ENCODE assay signal across 11 mouse cellular contexts in the genomic region with DNA sequence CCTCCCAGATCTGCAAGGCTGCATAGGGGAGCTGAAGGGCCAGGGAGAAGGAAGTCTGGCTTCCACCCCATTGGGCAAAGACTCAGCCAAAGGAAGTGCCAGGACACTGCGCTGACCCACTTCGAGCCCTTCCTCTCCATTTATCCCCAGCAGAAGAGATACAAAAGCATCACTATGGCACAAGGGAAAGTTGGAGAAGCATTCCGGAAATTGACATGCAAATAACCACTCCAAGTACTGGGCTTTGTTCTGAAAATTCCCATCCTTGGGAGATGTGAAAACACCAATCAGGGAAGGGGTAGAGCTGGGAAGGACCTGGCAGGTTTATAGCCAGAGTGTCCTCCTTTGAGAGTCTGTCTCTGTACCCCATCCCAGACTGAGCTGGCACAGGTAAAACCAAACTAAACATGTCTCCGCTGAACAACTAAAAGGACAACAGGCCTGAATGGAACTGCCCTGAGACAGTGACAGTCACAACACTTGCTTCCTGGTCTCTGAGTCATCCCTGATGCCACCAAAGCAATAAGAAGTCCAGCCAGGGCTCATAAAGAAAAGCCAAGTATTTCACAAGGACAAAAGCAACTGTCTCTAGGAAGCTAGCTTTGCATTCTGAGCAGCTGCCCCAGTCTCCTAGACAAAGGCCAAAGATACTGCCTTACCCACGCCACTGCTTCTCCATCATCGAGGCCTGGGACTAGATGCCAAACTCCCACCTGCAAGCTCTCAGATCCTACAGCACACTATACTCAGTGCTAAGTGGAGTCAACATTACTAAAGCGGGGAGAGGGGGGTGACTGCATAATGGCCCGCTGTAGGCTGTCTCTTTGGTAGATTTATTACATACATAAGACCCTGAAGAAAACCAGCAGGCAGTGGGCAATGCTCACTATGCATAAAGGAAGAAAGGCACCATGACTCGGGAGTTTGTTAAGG.
DNase-seq lines count a peak whose midpoint lies in the region; ATAC-seq and TF ChIP-seq lines count a peak whose summit lies in the region.
"Had no signal": no experiment of that assay in that cellular context is flagged by ENCODE, and none has a peak within 500 bp of the region (broad histone marks: within the 10 kb centered on the region; RNA-seq: fewer than 3 reads in every experiment).

No protein-coding gene starts in this region.

- no peak overlapping the region for H3K9ac ChIP-seq in ES-E14 (ENCODE audit: insufficient read depth, low read depth, low read length, poor library complexity, severe bottlenecking)
- H3K9ac ChIP-seq in hindbrain, embryonic 12.5 days, result no peak overlapping the region
- no peak overlapping the region for H3K9ac ChIP-seq in midbrain, embryonic 13.5 days (replicated peaks)
- no peak overlapping the region for H3K9ac ChIP-seq in lung, postnatal 0 days (replicated peaks; ENCODE audit: low read depth)
- H3K9ac ChIP-seq: forebrain, embryonic 15.5 days had no signal

- in situ Hi-C loops in ES-E14 (cut with MboI; ENCODE audit: low sequenced_read_pairs in 2 of 2, unreplicated experiment in 2 of 2), result no loop called here

- no peaks in the 10 kb centered on the region for H3K27me3 ChIP-seq in hindbrain, embryonic 12.5 days
- H3K27me3 ChIP-seq in midbrain, embryonic 13.5 days, result no peaks in the 10 kb centered on the region
- no peaks in the 10 kb centered on the region for H3K27me3 ChIP-seq in lung, postnatal 0 days (replicated peaks; ENCODE audit: insufficient read depth, low read length)

- intact Hi-C loops in gastrocnemius, adult 2 months (cut with DNase I), result no loop called here

- no peak for TF ChIP-seq CTCF in gastrocnemius, adult 2 months (IDR thresholded peaks at IDR 0.05)
- no peak for TF ChIP-seq CTCF in lung, postnatal 0 days (IDR thresholded peaks at IDR 0.05)

- H3K4me1 ChIP-seq in ES-E14 (ENCODE audit: control insufficient read depth in 2 of 2, insufficient read depth in 2 of 2, low read length in 2 of 2, poor library complexity in 1 of 2), result 0 out of 4 replicates have a peak, but pooled peaks cover 0 to 1% of the 10 kb centered on the region in 2 experiments
- H3K4me1 ChIP-seq in hindbrain, embryonic 12.5 days, result peaks cover 18% of the 10 kb centered on the region
- H3K4me1 ChIP-seq in midbrain, embryonic 13.5 days (replicated peaks), result peaks cover 34% of the 10 kb centered on the region
- H3K4me1 ChIP-seq in lung, postnatal 0 days (ENCODE audit: insufficient read depth, low read depth, low read length), result no peaks in the 10 kb centered on the region

- no peak overlapping the region for H3K4me3 ChIP-seq in ES-E14 (ENCODE audit: insufficient read depth in 1 of 2, low read depth in 1 of 2, low read length in 2 of 2, poor library complexity in 1 of 2, severe bottlenecking in 1 of 2)
- no peak overlapping the region for H3K4me3 ChIP-seq in hindbrain, embryonic 12.5 days
- no peak overlapping the region for H3K4me3 ChIP-seq in midbrain, embryonic 13.5 days (replicated peaks)
- no peak overlapping the region for H3K4me3 ChIP-seq in gastrocnemius, adult 2 months
- no peak overlapping the region for H3K4me3 ChIP-seq in lung, postnatal 0 days (ENCODE audit: low read depth, low read length)
- H3K4me3 ChIP-seq: forebrain, embryonic 15.5 days had no signal

- peak; percentile 53; the same call in 1 of the 2 replicates for ATAC-seq in hindbrain, embryonic 12.5 days (ENCODE audit: low FRiP score)
- peak; percentile 34; the same call in 1 of the 2 replicates for ATAC-seq in midbrain, embryonic 13.5 days
- ATAC-seq in lung, postnatal 0 days, result no peak
- ATAC-seq: forebrain, embryonic 15.5 days; inflammation-experienced regulatory T-cells, adult 6 months had no signal

- H3K27ac ChIP-seq in ES-E14 (ENCODE audit: insufficient read depth, low read depth, low read length, poor library complexity, severe bottlenecking), result no peak overlapping the region
- peak overlapping the region; percentile 44 for H3K27ac ChIP-seq in hindbrain, embryonic 12.5 days
- H3K27ac ChIP-seq in midbrain, embryonic 13.5 days, result 0 out of 2 replicates have a peak overlapping the region, but pooled peaks have one; percentile 14
- no peak overlapping the region for H3K27ac ChIP-seq in gastrocnemius, adult 2 months
- no peak overlapping the region for H3K27ac ChIP-seq in lung, postnatal 0 days (ENCODE audit: low read length)
- H3K27ac ChIP-seq: forebrain, embryonic 15.5 days; macrophage had no signal

- no peak for TF ChIP-seq EP300 in lung, postnatal 0 days (IDR thresholded peaks at IDR 0.05)

- no peaks in the 10 kb centered on the region for H3K36me3 ChIP-seq in ES-E14 (ENCODE audit: control insufficient read depth, insufficient read depth, low read length, poor library complexity, severe bottlenecking)
- H3K36me3 ChIP-seq in hindbrain, embryonic 12.5 days, result no peaks in the 10 kb centered on the region
- no peaks in the 10 kb centered on the region for H3K36me3 ChIP-seq in midbrain, embryonic 13.5 days
- H3K36me3 ChIP-seq in lung, postnatal 0 days (ENCODE audit: insufficient read depth, low read length), result no peaks in the 10 kb centered on the region
- H3K36me3 ChIP-seq: forebrain, embryonic 15.5 days had no signal

- no peaks in the 10 kb centered on the region for H3K9me3 ChIP-seq in ES-E14 (ENCODE audit: control insufficient read depth, insufficient read depth, low read depth, low read length)
- no peaks in the 10 kb centered on the region for H3K9me3 ChIP-seq in hindbrain, embryonic 12.5 days (replicated peaks)
- H3K9me3 ChIP-seq in midbrain, embryonic 13.5 days, result no peaks in the 10 kb centered on the region
- no peaks in the 10 kb centered on the region for H3K9me3 ChIP-seq in lung, postnatal 0 days (ENCODE audit: low read length)
- H3K9me3 ChIP-seq: forebrain, embryonic 15.5 days had no signal

- WGBS in hindbrain, embryonic 12.5 days, result 56% methylated on average over 9 of the region's 9 CpGs
- WGBS in midbrain, embryonic 13.5 days, result 64% methylated on average over 9 of the region's 9 CpGs
- WGBS in lung, postnatal 0 days, result 81% methylated on average over 9 of the region's 9 CpGs

- no peak overlapping the region for H3K4me2 ChIP-seq in hindbrain, embryonic 12.5 days (replicated peaks)
- H3K4me2 ChIP-seq in midbrain, embryonic 13.5 days (replicated peaks), result no peak overlapping the region
- no peak overlapping the region for H3K4me2 ChIP-seq in lung, postnatal 0 days (replicated peaks; ENCODE audit: low read depth, low read length)
- H3K4me2 ChIP-seq: forebrain, embryonic 15.5 days had no signal

- peak; percentile 36 for DNase-seq in ES-E14 (ENCODE audit: low read depth, low spot score)
- DNase-seq in brain, adult 2 months (ENCODE audit: low read depth, low spot score), result peak; percentile 38
- no peak for DNase-seq in lung, postnatal 14 days
- DNase-seq in gastrocnemius, adult 2 months, result no peak
- DNase-seq in lung, postnatal 0 days (ENCODE audit: low spot score), result no peak
- DNase-seq: thymus, postnatal 4 days had no signal

TF ChIP-seq in ES-E14, 5 proteins besides CTCF, POLR2A, EP300 and RAD21:
- TF ChIP-seq HCFC1 (IDR thresholded peaks at IDR 0.05; ENCODE audit: borderline replicate concordance, insufficient read depth, low read length) (no peak), ZC3H11A (IDR thresholded peaks at IDR 0.05; ENCODE audit: borderline replicate concordance, low read depth, low read length) (no peak), ZNF384 (IDR thresholded peaks at IDR 0.05; ENCODE audit: low read depth, low read length) (no peak), CHD2 (IDR thresholded peaks at IDR 0.05; ENCODE audit: low read depth, low read length) (no peak), MAFK (IDR thresholded peaks at IDR 0.05; ENCODE audit: insufficient read depth, low read depth, low read length) (no peak)

Comparison
In these comparisons a context has a peak if more than half of its experiments do, and no peak if none do; other contexts are left out.
1. DNase-seq: peak in ES-E14 (single experiment) and brain, adult 2 months (single experiment); none in lung, postnatal 14 days (single experiment), gastrocnemius, adult 2 months (single experiment) and lung, postnatal 0 days (single experiment).
2. H3K27ac ChIP-seq: peak in hindbrain, embryonic 12.5 days (single experiment) and midbrain, embryonic 13.5 days (single experiment); none in ES-E14 (single experiment), gastrocnemius, adult 2 months (single experiment) and lung, postnatal 0 days (single experiment).